Mouse (Mus musculus): Measurements from ENCODE around the gene Tanc1. TPM values are rescaled to one million over a fixed set of nuclear protein-coding genes. Genes with fewer than 3 reads are reported as not detected.

The Tanc1 gene
- polyA plus RNA-seq, 1 experiment from 2014 or later = 2.4 TPM

GRCm38 (mm10) chr2:59583961-59584360 lies 27.9 kb upstream of the Tanc1 start:
- no peak for TF ChIP-seq EP300 (IDR thresholded peaks at IDR 0.05; ENCODE audit: low read depth)
- TF ChIP-seq CTCF (IDR thresholded peaks at IDR 0.05; ENCODE audit: low read depth) = no peak
- WGBS (ENCODE audit: insufficient replicate concordance) = 78% methylated on average over 6 of the region's 6 CpGs
- Histone ChIP-seq H3K27me3 (ENCODE audit: insufficient read depth, low read length) (no peaks in the 10 kb centered on the region), H3K9ac (replicated peaks) (no peak overlapping the region), H3K36me3 (replicated peaks; ENCODE audit: insufficient read depth, low read length) (no peaks in the 10 kb centered on the region), H3K4me3 (ENCODE audit: low read depth, low read length) (no peak overlapping the region), H3K4me2 (ENCODE audit: low read depth, low read length) (no peak overlapping the region), H3K9me3 (ENCODE audit: low read length) (no peaks in the 10 kb centered on the region), H3K27ac (ENCODE audit: low read depth) (no peak overlapping the region), H3K4me1 (ENCODE audit: insufficient read depth) (no peaks in the 10 kb centered on the region)
- DNase-seq = no peak
- ATAC-seq = no peak

DNA sequence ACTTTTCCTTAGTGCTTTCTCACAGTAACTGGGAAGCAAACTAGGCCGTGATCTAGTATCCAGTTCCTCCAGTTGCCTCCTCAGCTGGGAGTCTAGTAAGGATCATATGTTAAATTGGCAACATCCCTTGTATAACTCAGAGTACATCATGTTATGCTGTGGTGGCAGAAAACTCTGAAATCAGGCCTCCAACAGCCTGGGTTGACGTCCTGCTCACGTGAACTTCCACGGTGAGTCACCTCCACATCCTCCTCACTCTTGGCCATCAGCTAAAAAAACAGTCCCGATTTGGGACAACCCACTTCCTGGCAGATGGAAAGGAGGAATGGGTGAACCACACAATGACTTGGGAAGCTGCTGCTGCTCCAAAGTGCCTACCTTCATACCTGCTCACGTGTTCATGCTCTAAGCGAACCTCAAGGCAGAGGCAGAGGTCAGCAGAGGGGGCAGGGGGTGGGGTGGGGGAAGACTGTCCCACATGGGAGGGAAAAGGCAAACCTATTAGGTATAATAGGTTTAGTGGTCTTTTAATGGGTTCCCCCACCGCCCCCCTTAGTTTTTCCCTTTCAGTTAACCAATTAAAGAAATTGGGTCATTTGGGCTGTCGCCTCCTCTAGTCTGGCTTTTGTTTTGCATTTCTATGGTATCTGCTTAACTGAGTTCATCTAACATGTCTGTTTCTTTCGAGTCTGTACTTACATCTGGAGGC lies 24.3 kb upstream of the Tanc1 start:
- DNase-seq (no peak), ATAC-seq (peak; percentile 23; the same call in 1 of the 2 replicates)
- H3K9me3 ChIP-seq (ENCODE audit: low read length) = no peaks in the 10 kb centered on the region
- no peaks in the 10 kb centered on the region for H3K36me3 ChIP-seq (replicated peaks; ENCODE audit: insufficient read depth, low read length)
- no peak overlapping the region for H3K9ac ChIP-seq (replicated peaks)
- H3K4me1 ChIP-seq (ENCODE audit: insufficient read depth) = no peaks in the 10 kb centered on the region
- no peak overlapping the region for H3K4me3 ChIP-seq (ENCODE audit: low read depth, low read length)
- H3K27ac ChIP-seq (ENCODE audit: low read depth) = no peak overlapping the region
- no peaks in the 10 kb centered on the region for H3K27me3 ChIP-seq (ENCODE audit: insufficient read depth, low read length)
- TF ChIP-seq CTCF (IDR thresholded peaks at IDR 0.05; ENCODE audit: low read depth) (no peak), EP300 (IDR thresholded peaks at IDR 0.05; ENCODE audit: low read depth) (no peak)
- H3K4me2 ChIP-seq (ENCODE audit: low read depth, low read length) = no peak overlapping the region
- 70% methylated on average over 10 of the region's 10 CpGs for WGBS (ENCODE audit: insufficient replicate concordance)

DNA sequence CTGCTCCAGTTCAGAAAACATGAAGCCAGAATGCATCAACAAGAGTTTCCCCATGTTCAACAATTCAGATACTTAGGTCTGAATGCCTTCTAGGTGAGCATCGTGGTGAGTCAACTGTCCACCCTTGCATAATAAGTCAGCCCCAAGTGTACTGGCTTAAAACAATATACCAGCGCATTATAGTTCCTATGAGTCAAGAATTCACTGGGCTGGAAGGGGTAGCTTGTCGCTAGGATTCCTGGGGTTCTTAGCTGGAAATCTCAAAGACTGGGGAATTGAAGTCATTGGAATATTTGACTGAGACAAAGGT lies 23.8 kb upstream of the Tanc1 start:
- no peaks in the 10 kb centered on the region for H3K27me3 ChIP-seq (ENCODE audit: insufficient read depth, low read length)
- TF ChIP-seq CTCF (IDR thresholded peaks at IDR 0.05; ENCODE audit: low read depth) = no peak
- no peak for TF ChIP-seq EP300 (IDR thresholded peaks at IDR 0.05; ENCODE audit: low read depth)
- H3K9me3 ChIP-seq (ENCODE audit: low read length) = no peaks in the 10 kb centered on the region
- H3K4me2 ChIP-seq (ENCODE audit: low read depth, low read length) = no peak overlapping the region
- H3K4me3 ChIP-seq (ENCODE audit: low read depth, low read length) = no peak overlapping the region
- WGBS (ENCODE audit: insufficient replicate concordance) = 82% methylated on average over 3 of the region's 3 CpGs
- no peak for ATAC-seq
- DNase-seq = no peak
- no peaks in the 10 kb centered on the region for H3K4me1 ChIP-seq (ENCODE audit: insufficient read depth)
- H3K36me3 ChIP-seq (replicated peaks; ENCODE audit: insufficient read depth, low read length) = no peaks in the 10 kb centered on the region
- no peak overlapping the region for H3K9ac ChIP-seq (replicated peaks)
- no peak overlapping the region for H3K27ac ChIP-seq (ENCODE audit: low read depth)

DNA sequence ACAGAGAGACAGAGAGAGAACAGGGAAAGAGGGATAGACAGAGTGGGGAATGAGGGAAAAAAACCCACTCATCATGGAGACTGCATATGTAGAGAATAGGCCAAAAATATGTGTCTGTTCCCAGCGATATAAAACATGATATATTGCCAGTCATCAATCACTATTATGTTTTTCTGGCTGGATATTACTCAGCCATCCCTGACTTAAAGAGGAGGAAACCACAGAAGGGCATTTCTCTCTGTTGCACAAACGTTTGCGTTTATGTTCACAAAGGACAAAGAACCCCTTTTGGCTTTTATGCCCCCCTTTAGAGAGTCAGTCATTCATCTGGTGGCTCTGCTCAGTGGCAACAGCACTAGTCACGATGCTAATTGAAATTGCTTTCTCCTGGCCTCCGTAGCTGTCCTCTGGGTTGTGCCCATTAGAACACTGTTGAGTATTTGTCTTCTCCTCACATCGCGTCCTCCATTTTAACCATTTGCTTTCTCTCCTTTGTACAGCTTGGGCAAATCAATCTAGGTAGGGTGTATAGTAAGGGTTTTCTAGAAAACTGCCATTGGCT lies 18.4 kb upstream of the Tanc1 start:
- no peak for ATAC-seq
- H3K4me3 ChIP-seq (ENCODE audit: low read depth, low read length) = no peak overlapping the region
- WGBS (ENCODE audit: insufficient replicate concordance) = 38% methylated on average over 7 of the region's 7 CpGs
- no peak overlapping the region for H3K27ac ChIP-seq (ENCODE audit: low read depth)
- H3K27me3 ChIP-seq (ENCODE audit: insufficient read depth, low read length) = no peaks in the 10 kb centered on the region
- no peaks in the 10 kb centered on the region for H3K9me3 ChIP-seq (ENCODE audit: low read length)
- no peaks in the 10 kb centered on the region for H3K36me3 ChIP-seq (replicated peaks; ENCODE audit: insufficient read depth, low read length)
- TF ChIP-seq CTCF (IDR thresholded peaks at IDR 0.05; ENCODE audit: low read depth) (no peak), EP300 (IDR thresholded peaks at IDR 0.05; ENCODE audit: low read depth) (no peak)
- no peak overlapping the region for H3K4me2 ChIP-seq (ENCODE audit: low read depth, low read length)
- H3K4me1 ChIP-seq (ENCODE audit: insufficient read depth) = no peaks in the 10 kb centered on the region
- no peak overlapping the region for H3K9ac ChIP-seq (replicated peaks)
- DNase-seq = no peak

DNA sequence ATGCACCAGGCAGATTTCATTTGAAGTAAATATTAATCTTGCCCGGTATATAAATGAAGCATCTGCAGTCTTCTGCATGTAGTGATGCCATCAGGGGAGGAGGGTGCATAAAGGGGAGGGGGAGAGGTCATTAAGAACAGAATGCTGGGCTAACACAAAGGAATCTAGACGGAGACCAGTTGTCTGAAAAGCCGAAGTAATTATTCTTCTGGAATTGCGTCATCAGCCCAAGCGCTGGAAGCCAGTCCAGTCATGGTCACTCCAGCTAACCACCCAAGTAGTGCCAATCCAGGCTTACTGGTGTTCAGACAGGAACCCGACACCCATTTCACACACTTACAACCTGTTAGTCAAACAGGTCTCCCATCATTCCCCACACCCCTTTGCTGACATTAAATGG lies 17.7 kb upstream of the Tanc1 start:
- Histone ChIP-seq H3K27ac (ENCODE audit: low read depth) (no peak overlapping the region), H3K27me3 (ENCODE audit: insufficient read depth, low read length) (no peaks in the 10 kb centered on the region), H3K36me3 (replicated peaks; ENCODE audit: insufficient read depth, low read length) (no peaks in the 10 kb centered on the region), H3K4me2 (ENCODE audit: low read depth, low read length) (no peak overlapping the region), H3K9me3 (ENCODE audit: low read length) (no peaks in the 10 kb centered on the region), H3K4me1 (ENCODE audit: insufficient read depth) (peaks cover 6% of the 10 kb centered on the region), H3K4me3 (ENCODE audit: low read depth, low read length) (no peak overlapping the region), H3K9ac (replicated peaks) (no peak overlapping the region)
- WGBS (ENCODE audit: insufficient replicate concordance) = 50% methylated on average over 6 of the region's 6 CpGs
- no peak for ATAC-seq
- no peak for TF ChIP-seq EP300 (IDR thresholded peaks at IDR 0.05; ENCODE audit: low read depth)
- DNase-seq = no peak

DNA sequence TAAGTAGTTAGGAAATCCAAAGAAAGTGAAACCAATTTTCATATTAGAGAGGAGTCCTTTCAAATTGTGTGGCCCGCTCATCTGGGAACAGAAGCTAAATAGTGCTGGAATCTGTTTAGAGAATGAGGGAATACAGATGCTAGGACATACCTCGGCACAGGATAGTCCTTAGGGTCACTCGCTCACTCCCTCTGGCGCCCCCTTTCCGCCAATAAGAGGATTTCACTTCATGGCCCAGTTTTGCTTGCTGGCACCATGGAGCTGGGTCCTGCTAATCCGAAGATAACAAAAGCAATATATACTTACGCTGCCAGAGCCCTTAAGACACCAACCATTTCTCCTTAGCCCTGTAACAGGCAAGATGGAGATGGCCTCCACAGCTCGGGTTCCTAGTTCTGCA lies 15.3 kb upstream of the Tanc1 start:
- TF ChIP-seq EP300 (IDR thresholded peaks at IDR 0.05; ENCODE audit: low read depth) (no peak), CTCF (IDR thresholded peaks at IDR 0.05; ENCODE audit: low read depth) (peak; percentile 31)
- no peaks in the 10 kb centered on the region for H3K36me3 ChIP-seq (replicated peaks; ENCODE audit: insufficient read depth, low read length)
- H3K4me3 ChIP-seq (ENCODE audit: low read depth, low read length) = no peak overlapping the region
- WGBS (ENCODE audit: insufficient replicate concordance) = 65% methylated on average over 8 of the region's 8 CpGs
- DNase-seq (no peak), ATAC-seq (no peak)
- H3K4me2 ChIP-seq (ENCODE audit: low read depth, low read length) = no peak overlapping the region
- no peaks in the 10 kb centered on the region for H3K9me3 ChIP-seq (ENCODE audit: low read length)
- no peak overlapping the region for H3K27ac ChIP-seq (ENCODE audit: low read depth)
- no peak overlapping the region for H3K9ac ChIP-seq (replicated peaks)
- no peaks in the 10 kb centered on the region for H3K27me3 ChIP-seq (ENCODE audit: insufficient read depth, low read length)
- H3K4me1 ChIP-seq (ENCODE audit: insufficient read depth) = peaks cover 12% of the 10 kb centered on the region
